Mouse (Mus musculus): ENCODE measurements at regions not wholly inside any gene's neighbourhood (a gene's known extent, or its start where the extent isn't known, plus 50 kb on each side); places are given as distances from the start of the nearest gene placed in this dataset.

- Histone ChIP-seq H3K27me3 (ENCODE audit: control insufficient read depth, insufficient read depth, insufficient read length) (no peaks in the 10 kb centered on the region), H3K79me2 (ENCODE audit: control insufficient read depth, insufficient read depth) (no peaks in the 10 kb centered on the region), H3ac (ENCODE audit: control insufficient read depth, insufficient read length) (no peak overlapping the region), H3K4me3 (no peak overlapping the region), H3K4me2 (ENCODE audit: low read depth) (no peak overlapping the region), H3K36me3 (ENCODE audit: control insufficient read depth, insufficient read depth) (no peaks in the 10 kb centered on the region)
- no peak for TF ChIP-seq TCF3 (IDR thresholded peaks at IDR 0.05; ENCODE audit: insufficient read length, low read depth)
- no peak for TF ChIP-seq POLR2AphosphoS2 (IDR thresholded peaks at IDR 0.05; ENCODE audit: insufficient read length, low read depth)
- TF ChIP-seq MYOD1 (IDR thresholded peaks at IDR 0.05; ENCODE audit: control insufficient read depth in 1 of 3, insufficient read length in 2 of 3, low read depth in 2 of 3), result no peak
- no peak for TF ChIP-seq MYOG (IDR thresholded peaks at IDR 0.05; ENCODE audit: control insufficient read depth in 1 of 3, insufficient read depth in 1 of 3, insufficient read length in 2 of 3, low read depth in 2 of 3)
- no peak for TF ChIP-seq USF1 (IDR thresholded peaks at IDR 0.05; ENCODE audit: low read depth)
- TF ChIP-seq E2F4 (IDR thresholded peaks at IDR 0.05; ENCODE audit: insufficient read depth), result no peak
- no peak for TF ChIP-seq MAX (IDR thresholded peaks at IDR 0.05; ENCODE audit: low read depth)
- no peak for TF ChIP-seq POLR2A (IDR thresholded peaks at IDR 0.05; ENCODE audit: insufficient read length, low read depth)
- no peak for TF ChIP-seq TCF12 (IDR thresholded peaks at IDR 0.05; ENCODE audit: insufficient read depth, poor library complexity, severe bottlenecking)
- TF ChIP-seq CEBPB (IDR thresholded peaks at IDR 0.05; ENCODE audit: insufficient read depth, poor library complexity, severe bottlenecking), result no peak
- no peak for TF ChIP-seq SRF (IDR thresholded peaks at IDR 0.05; ENCODE audit: control insufficient read depth, insufficient read length, low read depth)
These were observed 220.1 kb upstream of the N6amt1 start for GRCm38 (mm10) chr16:87133874-87134273.

GRCm38 (mm10) chr16:87132082-87132481 is 221.9 kb upstream of the N6amt1 start:
- no peaks in the 10 kb centered on the region for H3K27me3 ChIP-seq (ENCODE audit: control insufficient read depth, insufficient read depth, insufficient read length)
- H3K36me3 ChIP-seq (ENCODE audit: control insufficient read depth, insufficient read depth), result no peaks in the 10 kb centered on the region
- no peaks in the 10 kb centered on the region for H3K79me2 ChIP-seq (ENCODE audit: control insufficient read depth, insufficient read depth)
- no peak overlapping the region for H3ac ChIP-seq (ENCODE audit: control insufficient read depth, insufficient read length)
- H3K4me2 ChIP-seq (ENCODE audit: low read depth), result no peak overlapping the region
- no peak overlapping the region for H3K4me3 ChIP-seq
- TF ChIP-seq MYOD1 (IDR thresholded peaks at IDR 0.05; ENCODE audit: control insufficient read depth in 1 of 3, insufficient read length in 2 of 3, low read depth in 2 of 3), result no peak
- no peak for TF ChIP-seq CEBPB (IDR thresholded peaks at IDR 0.05; ENCODE audit: insufficient read depth, poor library complexity, severe bottlenecking)
- TF ChIP-seq USF1 (IDR thresholded peaks at IDR 0.05; ENCODE audit: low read depth), result no peak
- TF ChIP-seq REST (IDR thresholded peaks at IDR 0.05; ENCODE audit: insufficient read depth, insufficient read length), result no peak
- TF ChIP-seq POLR2AphosphoS2 (IDR thresholded peaks at IDR 0.05; ENCODE audit: insufficient read length, low read depth), result no peak
- no peak for TF ChIP-seq POLR2A (IDR thresholded peaks at IDR 0.05; ENCODE audit: insufficient read length, low read depth)
- TF ChIP-seq E2F4 (IDR thresholded peaks at IDR 0.05; ENCODE audit: insufficient read depth), result no peak
- TF ChIP-seq MAX (IDR thresholded peaks at IDR 0.05; ENCODE audit: low read depth), result no peak

GRCm38 (mm10) chr16:87130733-87131640 is 223.0 kb upstream of the N6amt1 start:
- Histone ChIP-seq H3K4me3 (no peak overlapping the region), H3K4me2 (ENCODE audit: low read depth) (no peak overlapping the region), H3K36me3 (ENCODE audit: control insufficient read depth, insufficient read depth) (no peaks in the 10 kb centered on the region), H3ac (ENCODE audit: control insufficient read depth, insufficient read length) (no peak overlapping the region), H3K79me2 (ENCODE audit: control insufficient read depth, insufficient read depth) (no peaks in the 10 kb centered on the region), H3K27me3 (ENCODE audit: control insufficient read depth, insufficient read depth, insufficient read length) (no peaks in the 10 kb centered on the region)
- TF ChIP-seq REST (IDR thresholded peaks at IDR 0.05; ENCODE audit: insufficient read depth, insufficient read length), result no peak
- no peak for TF ChIP-seq POLR2AphosphoS2 (IDR thresholded peaks at IDR 0.05; ENCODE audit: insufficient read length, low read depth)
- no peak for TF ChIP-seq MAX (IDR thresholded peaks at IDR 0.05; ENCODE audit: low read depth)
- no peak for TF ChIP-seq E2F4 (IDR thresholded peaks at IDR 0.05; ENCODE audit: insufficient read depth)
- TF ChIP-seq MYOG (IDR thresholded peaks at IDR 0.05; ENCODE audit: control insufficient read depth in 1 of 3, insufficient read depth in 1 of 3, insufficient read length in 2 of 3, low read depth in 2 of 3), result no peak
- no peak for TF ChIP-seq POLR2A (IDR thresholded peaks at IDR 0.05; ENCODE audit: insufficient read length, low read depth)
- no peak for TF ChIP-seq TCF3 (IDR thresholded peaks at IDR 0.05; ENCODE audit: insufficient read length, low read depth)
- no peak for TF ChIP-seq TCF12 (IDR thresholded peaks at IDR 0.05; ENCODE audit: insufficient read depth, poor library complexity, severe bottlenecking)

- no peaks in the 10 kb centered on the region for H3K36me3 ChIP-seq (ENCODE audit: control insufficient read depth, insufficient read depth)
- no peak overlapping the region for H3K4me3 ChIP-seq
- H3K4me2 ChIP-seq (ENCODE audit: low read depth), result no peak overlapping the region
- no peak overlapping the region for H3ac ChIP-seq (ENCODE audit: control insufficient read depth, insufficient read length)
- TF ChIP-seq TCF3 (IDR thresholded peaks at IDR 0.05; ENCODE audit: insufficient read length, low read depth) (no peak), MYOG (IDR thresholded peaks at IDR 0.05; ENCODE audit: control insufficient read depth in 1 of 3, insufficient read depth in 1 of 3, insufficient read length in 2 of 3, low read depth in 2 of 3) (no peak), MYOD1 (IDR thresholded peaks at IDR 0.05; ENCODE audit: control insufficient read depth in 1 of 3, insufficient read length in 2 of 3, low read depth in 2 of 3) (no peak), POLR2AphosphoS2 (IDR thresholded peaks at IDR 0.05; ENCODE audit: insufficient read length, low read depth) (no peak), E2F4 (IDR thresholded peaks at IDR 0.05; ENCODE audit: insufficient read depth) (no peak), REST (IDR thresholded peaks at IDR 0.05; ENCODE audit: insufficient read depth, insufficient read length) (no peak), POLR2A (IDR thresholded peaks at IDR 0.05; ENCODE audit: insufficient read length, low read depth) (no peak), TCF12 (IDR thresholded peaks at IDR 0.05; ENCODE audit: insufficient read depth, poor library complexity, severe bottlenecking) (no peak), CEBPB (IDR thresholded peaks at IDR 0.05; ENCODE audit: insufficient read depth, poor library complexity, severe bottlenecking) (no peak), SRF (IDR thresholded peaks at IDR 0.05; ENCODE audit: control insufficient read depth, insufficient read length, low read depth) (no peak), USF1 (IDR thresholded peaks at IDR 0.05; ENCODE audit: low read depth) (no peak), MAX (IDR thresholded peaks at IDR 0.05; ENCODE audit: low read depth) (no peak)
- no peaks in the 10 kb centered on the region for H3K79me2 ChIP-seq (ENCODE audit: control insufficient read depth, insufficient read depth)
- no peaks in the 10 kb centered on the region for H3K27me3 ChIP-seq (ENCODE audit: control insufficient read depth, insufficient read depth, insufficient read length)
These were observed 225.0 kb upstream of the N6amt1 start for GRCm38 (mm10) chr16:87129021-87129420.

Data from myocyte (in vitro differentiated cells).